Mouse (Mus musculus) heart, postnatal 0 days (tissue): Measurements from ENCODE around the gene 1700012B09Rik.

Experiments used
- CTCF ChIP-seq: IDR thresholded peaks from 2 replicates; pipeline ENCODE4 v1.5.1; 2016; ENCODE audit warnings: antibody characterized with exemption, control low read depth, low read depth
- EP300 ChIP-seq: IDR thresholded peaks from 2 replicates; pipeline ENCODE4 v1.6.1; 2016; ENCODE audit warnings: antibody characterized with exemption, low read depth

DNA sequence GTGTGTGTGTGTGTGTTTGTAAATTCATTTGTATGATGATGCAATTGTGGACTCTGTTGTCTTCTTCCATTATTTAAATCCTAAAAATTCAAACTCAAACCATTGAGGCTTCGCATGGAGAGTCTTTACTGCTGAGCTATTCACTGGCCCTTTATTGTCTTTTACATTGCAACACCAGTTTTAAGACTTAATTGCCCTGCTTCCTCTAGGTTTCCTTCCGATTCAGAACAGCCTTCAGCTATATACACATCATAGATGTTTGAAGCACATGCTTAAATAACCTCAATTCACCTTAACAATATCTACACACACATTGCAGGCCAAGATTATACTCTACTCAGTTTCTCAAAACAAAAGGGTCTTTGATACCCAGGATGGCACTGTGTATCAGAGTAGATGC, 50.4 kb downstream of the 1700012B09Rik start:
- TF ChIP-seq CTCF (no peak), EP300 (no peak)
